Mouse (Mus musculus) cerebellum, adult 2 months (tissue): ENCODE data around the gene Gm32802.
A peak's percentile ranks its signal among the peaks of the same experiment; 100 is the strongest.

ENCODE experiments used
- CTCF ChIP-seq: fragments of 200-500 bp; IDR thresholded peaks from 2 replicates; pipeline ENCODE4 v1.5.1; 2011; ENCODE audit warnings: low read depth, mild to moderate bottlenecking, control low read depth, low read length, moderate library complexity, borderline replicate concordance; ENCODE audit not compliant: insufficient read depth
- POLR2A ChIP-seq: fragments of 200-500 bp; IDR thresholded peaks from 2 replicates; pipeline ENCODE4 v1.6.1; 2011; ENCODE audit warnings: low read length, control low read depth, borderline replicate concordance; ENCODE audit not compliant: insufficient read depth

GRCm38 (mm10) chr10:118250852-118251295, 7.6 kb upstream of the Gm32802 start:
- TF ChIP-seq CTCF (0 out of 2 replicates have a peak, but pooled peaks have one; percentile 26), POLR2A (no peak)
